Mouse (Mus musculus) forebrain, embryonic 11.5 days (tissue): ENCODE measurements around the gene Cand1. TPM values are rescaled to one million over a fixed set of nuclear protein-coding genes. Genes with fewer than 3 reads are reported as not detected.

Source experiments
- ATAC-seq: fragments of 200-750 bp; cut with Nextera tagmentation; replicated peaks from 2 replicates; pipeline ENCODE4 v1.8.0; 2017; ENCODE audit warnings: moderate TSS enrichment; ENCODE audit not compliant: low FRiP score
- DNase-seq: peaks from one replicate; pipeline ENCODE4 v3.0.0-alpha.2; 2017; ENCODE audit warnings: low spot score
- H3K27ac ChIP-seq: fragments of 300-500 bp; sonication (generic); 2 replicates; pipeline ENCODE4 v1.5.1; 2014; ENCODE audit warnings: low read depth, low read length
- H3K27me3 ChIP-seq: fragments of 300-500 bp; sonication (generic); 2 replicates; pipeline ENCODE4 v1.6.1; 2014; ENCODE audit warnings: mild to moderate bottlenecking, low read length, mixed read lengths; ENCODE audit not compliant: control insufficient read depth, insufficient read depth
- H3K36me3 ChIP-seq: fragments of 300-500 bp; sonication (generic); 2 replicates; pipeline ENCODE4 v1.6.1; 2014; ENCODE audit warnings: mild to moderate bottlenecking, low read length, moderate library complexity, mixed read lengths; ENCODE audit not compliant: control insufficient read depth, insufficient read depth
- H3K4me1 ChIP-seq: fragments of 300-500 bp; sonication (generic); replicated peaks from 2 replicates; pipeline ENCODE4 v1.6.1; 2014; ENCODE audit warnings: low read length, mixed read lengths; ENCODE audit not compliant: control insufficient read depth, insufficient read depth
- H3K4me2 ChIP-seq: fragments of 300-500 bp; sonication (generic); 2 replicates; pipeline ENCODE4 v1.6.1; 2014; ENCODE audit warnings: low read depth, mild to moderate bottlenecking, low read length, moderate library complexity, mixed read lengths; ENCODE audit not compliant: severe bottlenecking
- H3K4me3 ChIP-seq: fragments of 300-500 bp; sonication (generic); 2 replicates; pipeline ENCODE4 v1.5.1; 2014; ENCODE audit warnings: low read depth, low read length
- H3K9ac ChIP-seq: fragments of 300-500 bp; sonication (generic); 2 replicates; pipeline ENCODE4 v1.6.1; 2014; ENCODE audit warnings: low read length
- H3K9me3 ChIP-seq: fragments of 300-500 bp; sonication (generic); 2 replicates; pipeline ENCODE4 v1.6.1; 2016; ENCODE audit warnings: low read length, mixed read lengths; ENCODE audit not compliant: control insufficient read depth
- WGBS: fragments of 180-500 bp; shearing (Covaris S2); extraction: QIAGEN DNeasy Blood & Tissue Kit; methylation state at CpG from one replicate; pipeline ENCODE4 v1.1.7; 2014; 5-methylcytosine and 5-hydroxymethylcytosine counted together
- polyA plus RNA-seq: library from polyadenylated mRNA; unstranded; fragments of >200 nt; fragmentation: Nextera tagmentation; extraction: Ambion mirVana; gene quantifications from 2 replicates; pipeline ENCODE4 v1.2.1, GENCODE M21; 2014

The Cand1 gene
- polyA plus RNA-seq, 1 experiment from 2014 or later: 124 TPM

- no peaks in the 10 kb centered on the region for H3K4me1 ChIP-seq
- no peak overlapping the region for H3K4me2 ChIP-seq
- no peak for DNase-seq
- no peak overlapping the region for H3K27ac ChIP-seq
- H3K36me3 ChIP-seq: peaks cover 24% of the 10 kb centered on the region
- no peaks in the 10 kb centered on the region for H3K9me3 ChIP-seq
- H3K9ac ChIP-seq: no peak overlapping the region
- 94% methylated on average over 5 of the region's 5 CpGs for WGBS
- no peak for ATAC-seq
- no peak overlapping the region for H3K4me3 ChIP-seq
- H3K27me3 ChIP-seq: no peaks in the 10 kb centered on the region
Observed at GRCm38 (mm10) chr10:119205229-119205628, 34.6 kb downstream of the Cand1 start.

- Histone ChIP-seq H3K27me3 (no peaks in the 10 kb centered on the region), H3K36me3 (peaks cover 21% of the 10 kb centered on the region), H3K9me3 (no peaks in the 10 kb centered on the region), H3K4me1 (no peaks in the 10 kb centered on the region), H3K4me2 (no peak overlapping the region), H3K4me3 (no peak overlapping the region), H3K27ac (no peak overlapping the region), H3K9ac (no peak overlapping the region)
- DNase-seq (no peak), ATAC-seq (no peak)
- 84% methylated on average over 12 of the region's 12 CpGs for WGBS
Observed at GRCm38 (mm10) chr10:119204334-119204946, 35.4 kb downstream of the Cand1 start.

DNA sequence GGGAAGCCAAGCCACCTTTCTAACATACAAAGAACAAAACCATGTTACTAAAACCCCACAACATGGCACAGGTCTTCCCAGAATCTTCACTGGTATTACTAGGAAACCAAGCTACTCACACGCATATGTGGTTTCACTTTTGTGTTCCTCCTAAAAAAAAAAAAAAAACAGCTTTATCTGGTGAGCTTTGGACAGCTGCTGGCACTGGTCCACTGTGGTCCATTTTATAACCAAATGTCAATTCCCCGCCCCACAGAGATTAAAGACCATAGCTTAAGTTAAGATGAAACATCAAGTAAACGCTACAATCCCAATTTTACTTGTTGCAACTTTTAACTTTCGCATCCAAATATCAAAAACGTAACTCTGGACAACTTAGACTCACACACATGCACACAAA is 40.0 kb downstream of the Cand1 start:
- no peaks in the 10 kb centered on the region for H3K9me3 ChIP-seq
- no peak overlapping the region for H3K9ac ChIP-seq
- no peaks in the 10 kb centered on the region for H3K27me3 ChIP-seq
- 96% methylated on average over 5 of the region's 5 CpGs for WGBS
- no peak for DNase-seq
- H3K27ac ChIP-seq: no peak overlapping the region
- ATAC-seq: no peak
- no peak overlapping the region for H3K4me3 ChIP-seq
- H3K4me1 ChIP-seq: no peaks in the 10 kb centered on the region
- H3K36me3 ChIP-seq: peaks cover 6% of the 10 kb centered on the region; the same call in 1 of the 2 replicates
- H3K4me2 ChIP-seq: no peak overlapping the region

DNA sequence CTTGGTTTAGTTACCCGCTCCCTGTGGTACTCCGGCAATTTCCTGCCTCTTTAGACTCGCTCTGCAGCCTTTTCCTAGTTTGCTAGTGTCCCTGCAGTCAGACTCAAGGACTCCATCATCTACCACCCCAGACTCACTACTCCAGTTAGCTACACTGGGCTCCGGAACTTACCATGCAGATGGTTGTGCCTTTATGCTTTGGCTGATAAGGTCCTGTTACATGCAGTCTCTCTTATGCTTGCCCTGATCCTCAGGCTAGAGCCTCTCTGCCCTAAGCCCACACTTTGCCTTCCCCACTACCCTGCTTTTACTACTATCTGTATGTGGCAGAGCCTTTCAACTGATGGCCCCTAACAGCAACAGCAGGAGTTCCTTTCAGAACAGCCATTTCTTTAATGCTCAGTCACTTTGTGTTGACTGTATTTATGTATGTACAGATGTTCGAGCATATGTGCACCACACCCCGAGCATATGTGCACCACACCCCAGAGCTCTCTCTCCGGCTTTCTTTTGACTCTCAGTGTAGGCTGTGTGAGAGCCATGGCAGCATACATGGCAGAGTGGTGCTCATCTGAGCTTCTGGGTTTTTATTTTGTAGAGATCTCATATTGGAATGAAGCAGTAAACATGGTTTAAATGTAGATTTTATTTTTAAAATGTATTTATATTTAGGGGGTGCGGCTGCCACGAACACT is 41.5 kb downstream of the Cand1 start:
- Histone ChIP-seq H3K4me2 (no peak overlapping the region), H3K27me3 (no peaks in the 10 kb centered on the region), H3K36me3 (peaks cover 2% of the 10 kb centered on the region; the same call in 1 of the 2 replicates), H3K9me3 (no peaks in the 10 kb centered on the region), H3K9ac (no peak overlapping the region), H3K4me1 (no peaks in the 10 kb centered on the region), H3K27ac (no peak overlapping the region), H3K4me3 (no peak overlapping the region)
- no peak; the same call in 1 of the 2 replicates for ATAC-seq
- DNase-seq: no peak
- WGBS: 95% methylated on average over 9 of the region's 9 CpGs

GRCm38 (mm10) chr10:119197621-119198150 is 42.2 kb downstream of the Cand1 start:
- Histone ChIP-seq H3K27me3 (no peaks in the 10 kb centered on the region), H3K4me2 (no peak overlapping the region), H3K27ac (no peak overlapping the region), H3K36me3 (peaks cover 2% of the 10 kb centered on the region; the same call in 1 of the 2 replicates), H3K9me3 (no peaks in the 10 kb centered on the region), H3K4me1 (no peaks in the 10 kb centered on the region), H3K4me3 (no peak overlapping the region), H3K9ac (no peak overlapping the region)
- 93% methylated on average over 13 of the region's 13 CpGs for WGBS
- ATAC-seq (no peak), DNase-seq (no peak)

GRCm38 (mm10) chr10:119192598-119193372 is 47.1 kb downstream of the Cand1 start:
- H3K4me3 ChIP-seq: no peak overlapping the region
- no peaks in the 10 kb centered on the region for H3K27me3 ChIP-seq
- 71% methylated on average over 8 of the region's 8 CpGs for WGBS
- H3K9me3 ChIP-seq: no peaks in the 10 kb centered on the region
- H3K27ac ChIP-seq: no peak overlapping the region
- DNase-seq: no peak
- no peak for ATAC-seq
- H3K9ac ChIP-seq: no peak overlapping the region
- no peak overlapping the region for H3K4me2 ChIP-seq
- no peaks in the 10 kb centered on the region; the same call in 1 of the 2 replicates for H3K36me3 ChIP-seq
- peaks cover under 1% of the 10 kb centered on the region; the same call in 1 of the 2 replicates for H3K4me1 ChIP-seq

GRCm38 (mm10) chr10:119187720-119188119 is 52.1 kb downstream of the Cand1 start:
- Histone ChIP-seq H3K9me3 (no peaks in the 10 kb centered on the region), H3K9ac (no peak overlapping the region), H3K36me3 (no peaks in the 10 kb centered on the region; the same call in 1 of the 2 replicates), H3K27me3 (no peaks in the 10 kb centered on the region), H3K4me3 (no peak overlapping the region), H3K27ac (no peak overlapping the region), H3K4me1 (peaks cover 3% of the 10 kb centered on the region; the same call in 1 of the 2 replicates), H3K4me2 (no peak overlapping the region)
- ATAC-seq: no peak
- no peak for DNase-seq
- WGBS: 82% methylated on average over 4 of the region's 4 CpGs

GRCm38 (mm10) chr10:119169656-119170055 is 70.2 kb downstream of the Cand1 start:
- DNase-seq (no peak), ATAC-seq (no peak)
- Histone ChIP-seq H3K9ac (no peak overlapping the region), H3K4me1 (0 out of 2 replicates have a peak, but pooled peaks cover 2% of the 10 kb centered on the region), H3K27me3 (no peaks in the 10 kb centered on the region), H3K4me2 (no peak overlapping the region), H3K27ac (no peak overlapping the region), H3K36me3 (no peaks in the 10 kb centered on the region), H3K9me3 (no peaks in the 10 kb centered on the region), H3K4me3 (no peak overlapping the region)
- WGBS: 95% methylated on average over 3 of the region's 3 CpGs
